Mouse (Mus musculus) B cell, adult 2 months (primary cell): Measurements from ENCODE around the gene Slc35a3.
A peak's percentile ranks its signal among the peaks of the same experiment; 100 is the strongest.
"Not testable (repeated sequence)": the region's sequence is repeated elsewhere in the genome, so short reads cannot be mapped to it uniquely, and the experiment has no call there.

ENCODE experiments used
- DNase-seq, 2 experiments: peaks; one replicate each; pipeline ENCODE4 v3.0.0; 2022

The Slc35a3 gene

GRCm38 (mm10) chr3:116712436-116712881, at the start of gene Slc35a3:
Slc35a3 (minus strand) TSS chr3:116712831.
- no peak for DNase-seq

DNA sequence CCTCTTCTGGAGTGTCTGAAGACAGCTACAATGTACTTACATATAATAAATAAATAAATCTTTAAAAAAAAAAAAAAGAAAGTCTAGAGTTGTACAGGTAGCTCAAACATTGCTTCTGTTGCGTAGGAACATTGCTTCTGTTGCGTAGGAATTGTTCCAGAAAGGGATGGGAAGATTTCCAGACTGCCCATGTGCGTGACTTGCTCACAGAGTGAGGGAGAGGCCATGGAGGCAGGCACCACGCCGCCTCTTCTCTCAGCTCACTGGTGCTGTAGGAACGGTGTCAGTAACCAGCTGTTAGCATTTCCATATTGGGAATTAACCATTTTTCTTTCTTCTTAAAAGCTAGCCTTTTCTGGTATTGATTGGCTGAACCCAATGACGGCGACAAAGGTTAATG, 40.2 kb upstream of the Slc35a3 start:
- no peak for DNase-seq

GRCm38 (mm10) chr3:116751191-116751860, 38.7 kb upstream of the Slc35a3 start:
- DNase-seq = peak; percentile 68 to 74

- DNase-seq = peak; percentile 43 to 51
Measured at GRCm38 (mm10) chr3:116748391-116749170, 36.0 kb upstream of the Slc35a3 start.

GRCm38 (mm10) chr3:116747648-116748047, 35.0 kb upstream of the Slc35a3 start:
- not testable (repeated sequence) for DNase-seq

GRCm38 (mm10) chr3:116740963-116741362, 28.3 kb upstream of the Slc35a3 start:
- DNase-seq = no peak

- DNase-seq = no peak
Measured at GRCm38 (mm10) chr3:116740106-116740505, 27.5 kb upstream of the Slc35a3 start.

GRCm38 (mm10) chr3:116737326-116737731, 24.7 kb upstream of the Slc35a3 start:
- no peak for DNase-seq

DNA sequence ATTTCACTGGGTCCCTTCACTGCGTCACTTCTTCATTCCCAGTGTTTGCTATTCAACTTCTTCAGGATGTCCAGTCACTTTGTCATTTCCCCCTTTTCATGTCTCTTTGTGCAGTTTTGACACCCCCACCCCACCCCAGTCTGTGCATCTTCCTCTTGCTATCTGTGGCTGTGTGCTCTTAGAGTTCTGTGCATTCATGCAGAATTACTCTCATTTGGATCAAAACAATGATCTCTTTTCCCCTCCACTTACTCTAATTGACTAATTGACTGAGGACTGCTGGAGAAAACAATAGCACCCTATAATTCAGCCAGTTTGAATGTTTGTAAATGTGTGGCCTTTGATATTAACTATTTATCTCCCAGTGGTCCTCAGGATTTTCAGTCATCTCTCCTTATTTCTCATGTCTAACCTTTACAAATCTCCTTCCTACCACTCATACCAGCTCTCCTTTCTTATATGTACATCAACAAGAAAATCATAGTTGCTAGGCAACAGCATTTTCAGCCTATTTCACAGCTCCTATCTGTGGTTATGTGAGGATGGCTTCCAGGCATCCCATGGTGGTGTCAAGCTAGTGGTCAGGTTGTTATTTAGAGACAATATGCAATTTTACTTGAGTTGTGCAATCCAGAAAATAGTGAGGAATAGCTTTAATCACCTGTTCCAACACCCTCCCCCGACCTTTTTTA, 17.0 kb upstream of the Slc35a3 start:
- DNase-seq = no peak

- no peak for DNase-seq
Measured at GRCm38 (mm10) chr3:116726807-116727206, 14.2 kb upstream of the Slc35a3 start.

- no peak for DNase-seq
Measured at GRCm38 (mm10) chr3:116723496-116724481, 11.2 kb upstream of the Slc35a3 start.

GRCm38 (mm10) chr3:116722980-116723379, 10.3 kb upstream of the Slc35a3 start:
- DNase-seq = no peak

DNA sequence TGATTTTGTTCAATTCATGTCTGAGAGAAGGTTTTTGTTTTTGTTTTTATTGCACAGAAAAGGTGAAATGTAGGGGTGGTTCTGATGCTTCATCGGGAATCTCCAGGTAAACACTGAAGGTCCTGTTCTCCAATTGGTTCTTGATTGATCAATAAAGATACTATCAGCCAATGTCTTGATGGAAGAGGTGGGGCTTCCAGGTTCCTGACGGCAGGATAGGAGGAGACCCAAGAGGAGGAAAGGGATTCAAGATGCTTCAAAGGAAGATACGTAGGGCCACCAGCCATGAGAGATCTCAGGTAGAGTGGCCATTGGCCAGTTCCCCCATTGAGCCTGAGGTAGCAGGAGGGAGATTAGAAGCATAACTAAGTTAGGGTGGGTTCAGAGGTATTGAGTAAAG, 6.3 kb upstream of the Slc35a3 start:
- DNase-seq = no peak

DNA sequence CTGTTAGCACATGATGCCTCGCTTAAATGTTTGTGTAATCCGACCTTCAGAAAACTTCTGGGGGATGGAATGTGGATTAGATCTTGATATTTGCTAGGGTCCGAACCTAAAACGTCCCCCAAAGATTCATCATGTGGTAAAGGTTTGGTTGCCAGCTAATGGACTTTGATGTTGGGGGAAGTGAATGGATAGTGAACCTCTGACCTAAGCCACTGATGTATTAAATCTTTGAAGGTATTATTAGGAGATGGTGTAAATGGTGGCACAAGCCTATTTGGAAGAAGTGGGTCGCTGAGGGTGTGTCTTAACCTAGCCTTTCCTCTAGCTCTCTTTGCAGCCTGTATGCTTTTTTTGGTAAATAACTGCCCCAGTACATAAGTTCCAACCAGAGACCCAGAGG, 400 bp upstream of the Slc35a3 start:
- DNase-seq = no peak

- peak; percentile 80 to 84 for DNase-seq
Measured at GRCm38 (mm10) chr3:116711624-116712435, 801 bp downstream of the Slc35a3 start.

- DNase-seq = peak; percentile 4 to 12
Measured at GRCm38 (mm10) chr3:116710941-116711340, 1.7 kb downstream of the Slc35a3 start.

GRCm38 (mm10) chr3:116705637-116706204, 6.9 kb downstream of the Slc35a3 start:
- no peak for DNase-seq

GRCm38 (mm10) chr3:116703835-116704234, 8.8 kb downstream of the Slc35a3 start:
- no peak for DNase-seq

- no peak for DNase-seq
Measured at GRCm38 (mm10) chr3:116702647-116703272, 9.9 kb downstream of the Slc35a3 start.

DNA sequence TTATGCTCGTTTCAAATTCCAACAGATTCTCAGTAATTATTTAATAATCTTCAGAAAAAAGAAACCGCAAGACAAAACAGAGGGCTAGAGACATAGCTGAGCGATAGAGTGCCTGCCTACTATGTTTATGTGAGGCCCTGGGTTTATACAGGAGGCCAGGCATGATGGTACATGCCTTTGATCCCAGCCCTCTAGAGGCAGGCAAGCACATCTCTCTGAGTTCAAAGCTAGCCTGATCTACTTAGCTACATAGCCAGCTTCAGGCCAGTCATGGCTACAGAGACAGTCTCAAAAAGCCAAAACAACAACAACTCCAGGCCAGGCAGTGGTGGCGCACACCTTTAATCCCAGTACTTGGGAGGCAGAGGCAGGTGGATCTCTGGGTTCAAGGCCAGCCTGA, 11.0 kb downstream of the Slc35a3 start:
- DNase-seq = no peak

- no peak for DNase-seq
Measured at GRCm38 (mm10) chr3:116698786-116699185, 13.8 kb downstream of the Slc35a3 start.
